Mouse (Mus musculus) adrenal gland, postnatal 4 days (tissue): ENCODE measurements at regions not wholly inside any gene's neighbourhood (a gene's known extent, or its start where the extent isn't known, plus 50 kb on each side); places are given as distances from the start of the nearest gene placed in this dataset.

Experiments
- DNase-seq, 2 experiments: peaks; one replicate each; pipeline ENCODE4 v3.0.0; 2021 to 2022; ENCODE audit warnings: low spot score in 2 of 2, mixed read lengths in 2 of 2

DNA sequence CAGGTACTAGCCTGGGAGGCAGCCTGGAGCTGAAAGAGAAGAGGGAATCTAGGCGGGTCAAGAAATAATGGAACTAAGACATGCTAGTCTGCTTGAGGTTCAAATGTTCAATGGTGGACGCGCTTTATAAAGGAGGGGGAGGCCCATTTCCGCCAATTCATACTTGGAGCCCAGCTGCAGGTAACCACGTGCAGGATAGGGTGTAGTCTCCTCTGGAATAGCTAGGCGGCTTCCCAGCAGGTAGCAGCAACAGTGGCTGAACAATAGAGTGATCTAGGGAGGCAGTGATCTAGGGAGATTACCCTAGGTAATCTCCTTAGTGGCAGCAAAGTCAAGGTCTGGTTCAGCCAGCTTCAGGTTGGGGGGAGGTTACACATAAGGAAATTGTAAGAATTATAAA, 134.6 kb downstream of the Sh2d4b start:
- no peak for DNase-seq

DNA sequence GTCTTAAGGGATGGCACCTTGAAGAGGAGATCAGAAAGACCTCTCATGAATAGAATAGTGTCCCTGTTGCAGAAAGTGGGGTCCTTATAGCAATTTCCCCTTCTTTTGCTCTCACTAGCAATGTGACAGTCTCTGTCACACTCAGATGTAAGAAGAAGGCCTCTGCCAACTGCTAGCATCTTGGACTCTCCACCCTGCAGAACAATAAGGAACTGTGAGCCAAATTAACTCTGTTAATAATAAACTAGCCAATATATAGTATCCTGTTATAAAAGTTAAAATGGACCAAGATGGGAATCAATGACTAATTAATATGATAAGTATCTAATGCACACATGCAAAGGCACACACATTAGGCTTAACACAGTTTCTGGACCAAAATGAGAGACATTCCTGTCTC, 152.5 kb downstream of the Sh2d4b start:
- no peak for DNase-seq

- peak; percentile 6 to 12 for DNase-seq
Measured at GRCm38 (mm10) chr14:40731861-40732260, 161.2 kb downstream of the Sh2d4b start.

- no peak for DNase-seq
Measured at GRCm38 (mm10) chr14:40708981-40709531, 184.0 kb downstream of the Sh2d4b start.

DNA sequence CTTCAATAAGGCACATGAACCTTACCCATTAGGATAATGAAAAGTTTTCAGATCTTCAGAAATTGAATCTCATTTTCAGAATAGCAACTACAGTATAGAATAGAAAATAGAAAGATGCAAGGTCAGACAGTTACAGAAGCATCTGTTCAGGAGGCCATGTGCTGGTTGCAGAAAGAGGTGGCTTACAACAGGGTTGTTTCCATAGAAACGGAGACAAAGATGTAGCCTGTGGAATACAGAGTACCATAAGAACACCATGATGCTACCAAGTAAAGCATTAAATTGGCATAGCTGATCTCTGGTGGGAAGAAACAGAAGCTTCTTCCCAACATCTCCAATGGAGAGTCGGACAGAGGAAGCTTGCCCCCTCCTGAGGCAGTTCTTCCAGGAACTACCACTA, 185.6 kb downstream of the Sh2d4b start:
- no peak for DNase-seq

DNA sequence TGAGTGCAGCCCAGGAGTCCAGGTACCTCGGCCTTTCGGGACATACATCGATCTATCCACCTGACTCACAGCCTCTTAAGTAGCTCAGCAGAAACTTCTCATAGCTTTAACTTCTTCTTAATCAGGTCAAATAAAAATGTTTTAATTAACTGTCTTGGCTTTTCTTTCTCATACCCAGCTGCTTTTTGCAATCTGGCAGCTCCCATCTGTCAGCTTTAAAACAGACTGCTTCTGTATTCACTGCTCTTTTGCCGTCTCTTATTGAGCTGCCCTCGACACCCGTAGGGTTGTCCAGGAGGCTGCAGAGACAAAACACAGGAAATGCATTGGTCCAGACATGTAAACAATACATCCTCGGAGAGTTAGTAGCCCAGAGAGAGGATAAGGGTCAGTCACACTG, 189.6 kb downstream of the Sh2d4b start:
- no peak for DNase-seq

- DNase-seq: no peak
Measured at GRCm38 (mm10) chr14:40681711-40682110, 211.4 kb downstream of the Sh2d4b start.

DNA sequence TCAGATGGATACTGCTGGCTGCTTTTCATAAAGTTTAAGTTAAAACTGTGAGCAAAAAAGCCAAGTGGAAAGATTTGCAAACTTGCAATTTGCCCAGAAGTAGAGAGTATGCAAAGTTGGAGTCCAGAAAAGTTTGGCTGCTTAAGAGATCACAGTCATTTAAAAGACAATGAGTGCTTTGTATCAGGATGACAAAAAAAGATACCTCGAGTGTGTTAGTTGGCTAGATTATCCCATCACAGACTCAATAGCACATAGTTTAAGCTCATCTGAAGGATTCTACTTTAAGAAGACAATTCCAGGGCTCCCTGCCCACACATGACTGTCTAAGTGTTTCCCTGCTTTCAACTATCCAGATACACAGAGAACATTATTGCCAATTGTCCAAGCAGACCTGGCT, 239.5 kb downstream of the Sh2d4b start:
- no peak for DNase-seq
